Mouse (Mus musculus): ENCODE measurements around the gene Slc13a2.

DNA sequence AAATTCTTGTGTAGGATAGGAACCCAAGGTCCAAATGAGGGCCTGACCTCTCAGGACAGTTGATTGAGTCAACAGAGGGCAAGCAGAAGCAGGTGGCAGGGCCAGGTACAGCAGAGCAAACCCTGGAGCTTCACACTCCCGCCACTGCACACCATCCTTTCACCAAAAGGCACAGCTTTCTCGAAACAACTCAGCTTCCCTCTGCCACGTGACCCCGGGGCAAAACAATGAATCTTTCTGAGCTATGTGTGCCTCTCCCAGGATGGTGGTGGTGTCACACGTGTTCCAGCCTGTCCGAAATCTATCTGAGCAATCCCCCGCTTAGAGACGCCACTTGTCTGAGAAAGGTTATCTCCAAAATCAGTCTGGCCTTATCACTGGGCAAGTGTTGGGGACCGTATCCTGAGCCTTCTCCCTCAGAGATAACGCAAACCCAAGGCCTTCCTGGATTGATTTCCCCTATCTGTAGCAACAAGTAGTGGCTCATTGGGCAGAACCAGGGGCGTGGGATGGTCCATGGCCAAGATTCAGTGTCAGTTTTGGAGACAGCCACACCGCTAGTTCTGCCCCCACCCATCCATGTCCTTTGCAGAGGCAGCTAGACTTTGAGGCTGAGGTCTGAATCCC, 1.6 kb downstream of the Slc13a2 start:
- TF ChIP-seq CTCF (IDR thresholded peaks at IDR 0.05; ENCODE audit: low read depth) (no peak), EP300 (IDR thresholded peaks at IDR 0.05; ENCODE audit: low read depth) (no peak)
